Mouse (Mus musculus) intestine, embryonic 15.5 days (tissue): Measurements from ENCODE around the gene Pyroxd2. TPM values are rescaled to one million over a fixed set of nuclear protein-coding genes. Genes with fewer than 3 reads are reported as not detected.
"Not testable (repeated sequence)": the region's sequence is repeated elsewhere in the genome, so short reads cannot be mapped to it uniquely, and the experiment has no call there.

ENCODE experiments used
- ATAC-seq: fragments of 200-750 bp; cut with Nextera tagmentation; 2 replicates; pipeline ENCODE4 v1.8.0; 2017; ENCODE audit warnings: moderate TSS enrichment, moderate library complexity
- H3K27ac ChIP-seq: fragments of 300-500 bp; sonication (generic); 2 replicates; pipeline ENCODE4 v1.5.1; 2015; ENCODE audit warnings: mild to moderate bottlenecking, inconsistent platforms
- H3K27me3 ChIP-seq: fragments of 300-500 bp; sonication (generic); replicated peaks from 2 replicates; pipeline ENCODE4 v1.6.1; 2015; ENCODE audit warnings: inconsistent platforms
- H3K36me3 ChIP-seq: fragments of 300-500 bp; sonication (generic); 2 replicates; pipeline ENCODE4 v1.6.1; 2015; ENCODE audit warnings: inconsistent platforms
- H3K4me1 ChIP-seq: fragments of 300-500 bp; sonication (generic); replicated peaks from 2 replicates; pipeline ENCODE4 v1.6.1; 2015; ENCODE audit warnings: inconsistent platforms
- H3K4me2 ChIP-seq: fragments of 300-500 bp; sonication (generic); replicated peaks from 2 replicates; pipeline ENCODE4 v1.6.1; 2015; ENCODE audit warnings: mild to moderate bottlenecking, inconsistent platforms
- H3K4me3 ChIP-seq: fragments of 300-500 bp; sonication (generic); replicated peaks from 2 replicates; pipeline ENCODE4 v1.5.1; 2015; ENCODE audit warnings: inconsistent platforms
- H3K9ac ChIP-seq: fragments of 300-500 bp; sonication (generic); 2 replicates; pipeline ENCODE4 v1.6.1; 2015; ENCODE audit warnings: inconsistent platforms
- H3K9me3 ChIP-seq: fragments of 300-500 bp; sonication (generic); 2 replicates; pipeline ENCODE4 v1.6.1; 2016; ENCODE audit warnings: inconsistent platforms
- WGBS: fragments of 180-500 bp; shearing (Covaris S2); methylation state at CpG from one replicate; pipeline ENCODE4 v1.1.7; 2015; 5-methylcytosine and 5-hydroxymethylcytosine counted together
- polyA plus RNA-seq: library from polyadenylated mRNA; unstranded; fragments of >200 nt; fragmentation: Nextera tagmentation; extraction: Ambion mirVana; gene quantifications from 2 replicates; pipeline ENCODE4 v1.2.1, GENCODE M21; 2015

Pyroxd2 gene
- 5.9 and 6.3 TPM in 2 replicates for polyA plus RNA-seq

- peak within 1 kb of the TSS; percentile 63 for H3K9ac ChIP-seq
- peaks cover 21% of the 10 kb centered on the region for H3K4me1 ChIP-seq
- WGBS: 3% methylated on average over 22 of the region's 22 CpGs
- H3K36me3 ChIP-seq: no peaks in the 10 kb centered on the region
- ATAC-seq: peak; percentile 93
- H3K9me3 ChIP-seq: no peaks in the 10 kb centered on the region
- H3K4me3 ChIP-seq: peak within 1 kb of the TSS; percentile 39
- no peaks in the 10 kb centered on the region for H3K27me3 ChIP-seq
- peak within 1 kb of the TSS; percentile 88 for H3K27ac ChIP-seq
- H3K4me2 ChIP-seq: peak within 1 kb of the TSS; percentile 77
Measured at GRCm38 (mm10) chr19:42752363-42752931, at the start of gene Pyroxd2. Pyroxd2 (minus strand) TSS chr19:42752775.

- no peak overlapping the region for H3K27ac ChIP-seq
- H3K27me3 ChIP-seq: no peaks in the 10 kb centered on the region
- 64% methylated on average over 2 of the region's 2 CpGs for WGBS
- H3K36me3 ChIP-seq: no peaks in the 10 kb centered on the region
- H3K9me3 ChIP-seq: no peaks in the 10 kb centered on the region
- no peak for ATAC-seq
- peaks cover 9% of the 10 kb centered on the region for H3K4me1 ChIP-seq
- no peak overlapping the region for H3K4me3 ChIP-seq
- no peak overlapping the region for H3K4me2 ChIP-seq
- no peak overlapping the region for H3K9ac ChIP-seq
Measured at GRCm38 (mm10) chr19:42797866-42798265, 45.3 kb upstream of the Pyroxd2 start.

- Histone ChIP-seq H3K36me3 (no peaks in the 10 kb centered on the region), H3K9ac (peak overlapping the region; percentile 45; the same call in 1 of the 2 replicates), H3K4me2 (peak overlapping the region; percentile 81), H3K9me3 (no peaks in the 10 kb centered on the region), H3K4me3 (no peak overlapping the region), H3K27me3 (no peaks in the 10 kb centered on the region), H3K27ac (no peak overlapping the region), H3K4me1 (peaks cover 9% of the 10 kb centered on the region)
- ATAC-seq: no peak
- 38% methylated on average over 9 of the region's 9 CpGs for WGBS
Measured at GRCm38 (mm10) chr19:42795801-42796200, 43.2 kb upstream of the Pyroxd2 start.

- Histone ChIP-seq H3K4me3 (peak overlapping the region; percentile 31), H3K36me3 (no peaks in the 10 kb centered on the region), H3K27me3 (no peaks in the 10 kb centered on the region), H3K9ac (peak overlapping the region; percentile 45), H3K9me3 (no peaks in the 10 kb centered on the region), H3K4me1 (peaks cover 9% of the 10 kb centered on the region), H3K4me2 (peak overlapping the region; percentile 81), H3K27ac (peak overlapping the region; percentile 51)
- ATAC-seq: peak; percentile 91
- WGBS: 3% methylated on average over 31 of the region's 31 CpGs
Measured at GRCm38 (mm10) chr19:42794914-42795613, 42.5 kb upstream of the Pyroxd2 start.

- Histone ChIP-seq H3K27ac (no peak overlapping the region), H3K36me3 (no peaks in the 10 kb centered on the region), H3K9me3 (no peaks in the 10 kb centered on the region), H3K9ac (no peak overlapping the region), H3K4me3 (no peak overlapping the region), H3K27me3 (no peaks in the 10 kb centered on the region), H3K4me2 (no peak overlapping the region), H3K4me1 (peaks cover 6% of the 10 kb centered on the region; the same call in 1 of the 2 replicates)
- ATAC-seq: peak; percentile 55; the same call in 1 of the 2 replicates
- WGBS: 30% methylated on average over 5 of the region's 5 CpGs
Measured at GRCm38 (mm10) chr19:42788311-42788710, 35.7 kb upstream of the Pyroxd2 start.

- Histone ChIP-seq H3K4me3 (no peak overlapping the region), H3K27ac (no peak overlapping the region), H3K27me3 (no peaks in the 10 kb centered on the region), H3K9ac (no peak overlapping the region), H3K4me1 (peaks cover 6% of the 10 kb centered on the region; the same call in 1 of the 2 replicates), H3K36me3 (no peaks in the 10 kb centered on the region), H3K4me2 (no peak overlapping the region), H3K9me3 (no peaks in the 10 kb centered on the region)
- WGBS: 59% methylated on average over 8 of the region's 8 CpGs
- no peak for ATAC-seq
Measured at GRCm38 (mm10) chr19:42785562-42786220, 33.1 kb upstream of the Pyroxd2 start.

GRCm38 (mm10) chr19:42785129-42785528, 32.6 kb upstream of the Pyroxd2 start:
- Histone ChIP-seq H3K9me3 (no peaks in the 10 kb centered on the region), H3K36me3 (no peaks in the 10 kb centered on the region), H3K27me3 (no peaks in the 10 kb centered on the region), H3K4me1 (peaks cover 7% of the 10 kb centered on the region; the same call in 1 of the 2 replicates), H3K9ac (no peak overlapping the region), H3K4me2 (no peak overlapping the region), H3K27ac (no peak overlapping the region), H3K4me3 (no peak overlapping the region)
- ATAC-seq: no peak
- WGBS: 30% methylated on average over 2 of the region's 2 CpGs

- Histone ChIP-seq H3K9ac (peak overlapping the region; percentile 65), H3K27ac (peak overlapping the region; percentile 83), H3K4me3 (peak overlapping the region; percentile 69), H3K4me2 (peak overlapping the region; percentile 78), H3K4me1 (0 out of 2 replicates have a peak, but pooled peaks cover 11% of the 10 kb centered on the region)
- H3K36me3 ChIP-seq, H3K9me3 ChIP-seq, ATAC-seq, H3K27me3 ChIP-seq: not testable (repeated sequence)
- WGBS: 41% methylated on average over 7 of the region's 7 CpGs
Measured at GRCm38 (mm10) chr19:42780156-42780538, 27.6 kb upstream of the Pyroxd2 start.

GRCm38 (mm10) chr19:42779531-42780155, 27.1 kb upstream of the Pyroxd2 start, which contains the start of gene Hps1:
Hps1 (minus strand) TSS chr19:42779978.
- Histone ChIP-seq H3K9ac (peak within 1 kb of the TSS; percentile 65), H3K4me3 (peak within 1 kb of the TSS; percentile 69), H3K4me1 (0 out of 2 replicates have a peak, but pooled peaks cover 11% of the 10 kb centered on the region), H3K4me2 (peak within 1 kb of the TSS; percentile 78), H3K27me3 (no peaks in the 10 kb centered on the region), H3K36me3 (no peaks in the 10 kb centered on the region), H3K27ac (peak within 1 kb of the TSS; percentile 83), H3K9me3 (no peaks in the 10 kb centered on the region)
- WGBS: under 1% methylated on average over 43 of the region's 43 CpGs
- peak; percentile 98 for ATAC-seq

- H3K4me1 ChIP-seq: 0 out of 2 replicates have a peak, but pooled peaks cover 11% of the 10 kb centered on the region
- no peak overlapping the region for H3K27ac ChIP-seq
- H3K9ac ChIP-seq: no peak overlapping the region
- H3K36me3 ChIP-seq: no peaks in the 10 kb centered on the region
- H3K4me3 ChIP-seq: no peak overlapping the region
- no peaks in the 10 kb centered on the region for H3K27me3 ChIP-seq
- ATAC-seq: no peak
- WGBS: 78% methylated on average over 5 of the region's 5 CpGs
- no peaks in the 10 kb centered on the region for H3K9me3 ChIP-seq
- H3K4me2 ChIP-seq: no peak overlapping the region
Measured at GRCm38 (mm10) chr19:42777801-42778200, 25.2 kb upstream of the Pyroxd2 start.

- no peaks in the 10 kb centered on the region for H3K36me3 ChIP-seq
- 0 out of 2 replicates have a peak, but pooled peaks cover 11% of the 10 kb centered on the region for H3K4me1 ChIP-seq
- no peaks in the 10 kb centered on the region for H3K9me3 ChIP-seq
- H3K27me3 ChIP-seq: no peaks in the 10 kb centered on the region
- no peak overlapping the region for H3K4me3 ChIP-seq
- no peak for ATAC-seq
- no peak overlapping the region for H3K9ac ChIP-seq
- no peak overlapping the region for H3K4me2 ChIP-seq
- H3K27ac ChIP-seq: no peak overlapping the region
- WGBS: 100% methylated on average over 1 of the region's 1 CpGs
Measured at GRCm38 (mm10) chr19:42776813-42777212, 24.2 kb upstream of the Pyroxd2 start.
